Mouse (Mus musculus): ENCODE measurements at regions not wholly inside any gene's neighbourhood (a gene's known extent, or its start where the extent isn't known, plus 50 kb on each side); places are given as distances from the start of the nearest gene placed in this dataset.

GRCm38 (mm10) chr8:107642241-107642640 is 54.0 kb upstream of the Psmd7 start:
- Histone ChIP-seq H3K9ac (no peak overlapping the region), H3K4me2 (no peak overlapping the region), H3K4me1 (no peaks in the 10 kb centered on the region), H3K9me3 (no peaks in the 10 kb centered on the region), H3K27me3 (no peaks in the 10 kb centered on the region), H3K4me3 (replicated peaks) (no peak overlapping the region), H3K27ac (no peak overlapping the region), H3K36me3 (replicated peaks) (no peaks in the 10 kb centered on the region)
- 87% methylated on average over 8 of the region's 8 CpGs for WGBS
- no peak for ATAC-seq (ENCODE audit: low FRiP score)

GRCm38 (mm10) chr8:107647936-107648335 is 59.7 kb upstream of the Psmd7 start:
- H3K4me2 ChIP-seq: no peak overlapping the region
- H3K36me3 ChIP-seq (replicated peaks): no peaks in the 10 kb centered on the region
- H3K4me3 ChIP-seq (replicated peaks): no peak overlapping the region
- no peak overlapping the region for H3K27ac ChIP-seq
- 87% methylated on average over 8 of the region's 8 CpGs for WGBS
- H3K27me3 ChIP-seq: no peaks in the 10 kb centered on the region
- no peaks in the 10 kb centered on the region for H3K4me1 ChIP-seq
- no peak for ATAC-seq (ENCODE audit: low FRiP score)
- H3K9ac ChIP-seq: no peak overlapping the region
- no peaks in the 10 kb centered on the region for H3K9me3 ChIP-seq

- no peak overlapping the region for H3K27ac ChIP-seq
- H3K9ac ChIP-seq: no peak overlapping the region
- no peak overlapping the region for H3K4me3 ChIP-seq (replicated peaks)
- WGBS: 93% methylated on average over 9 of the region's 9 CpGs
- no peaks in the 10 kb centered on the region for H3K9me3 ChIP-seq
- no peaks in the 10 kb centered on the region for H3K27me3 ChIP-seq
- no peaks in the 10 kb centered on the region for H3K36me3 ChIP-seq (replicated peaks)
- no peak for ATAC-seq (ENCODE audit: low FRiP score)
- H3K4me1 ChIP-seq: no peaks in the 10 kb centered on the region
- H3K4me2 ChIP-seq: no peak overlapping the region
These were observed 62.0 kb upstream of the Psmd7 start for GRCm38 (mm10) chr8:107650306-107650705.

GRCm38 (mm10) chr8:107651424-107651823 is 63.2 kb upstream of the Psmd7 start:
- H3K4me2 ChIP-seq: no peak overlapping the region
- H3K9me3 ChIP-seq: no peaks in the 10 kb centered on the region
- no peaks in the 10 kb centered on the region for H3K36me3 ChIP-seq (replicated peaks)
- no peak overlapping the region for H3K27ac ChIP-seq
- ATAC-seq (ENCODE audit: low FRiP score): no peak
- no peaks in the 10 kb centered on the region for H3K4me1 ChIP-seq
- no peak overlapping the region for H3K4me3 ChIP-seq (replicated peaks)
- no peaks in the 10 kb centered on the region for H3K27me3 ChIP-seq
- no peak overlapping the region for H3K9ac ChIP-seq
- WGBS: 86% methylated on average over 11 of the region's 11 CpGs

- Histone ChIP-seq H3K27ac (no peak overlapping the region), H3K36me3 (replicated peaks) (no peaks in the 10 kb centered on the region), H3K4me1 (no peaks in the 10 kb centered on the region), H3K4me3 (replicated peaks) (no peak overlapping the region), H3K4me2 (no peak overlapping the region), H3K9me3 (no peaks in the 10 kb centered on the region), H3K27me3 (no peaks in the 10 kb centered on the region), H3K9ac (no peak overlapping the region)
- 85% methylated on average over 8 of the region's 8 CpGs for WGBS
- no peak for ATAC-seq (ENCODE audit: low FRiP score)
These were observed 64.0 kb upstream of the Psmd7 start for GRCm38 (mm10) chr8:107652226-107652625.

GRCm38 (mm10) chr8:107653711-107654110 is 65.4 kb upstream of the Psmd7 start:
- 97% methylated on average over 10 of the region's 10 CpGs for WGBS
- no peaks in the 10 kb centered on the region for H3K9me3 ChIP-seq
- H3K36me3 ChIP-seq (replicated peaks): no peaks in the 10 kb centered on the region
- H3K4me1 ChIP-seq: no peaks in the 10 kb centered on the region
- H3K4me3 ChIP-seq (replicated peaks): no peak overlapping the region
- H3K27me3 ChIP-seq: no peaks in the 10 kb centered on the region
- no peak overlapping the region for H3K9ac ChIP-seq
- no peak overlapping the region for H3K4me2 ChIP-seq
- ATAC-seq (ENCODE audit: low FRiP score): no peak
- no peak overlapping the region for H3K27ac ChIP-seq

- WGBS: 77% methylated on average over 5 of the region's 5 CpGs
- Histone ChIP-seq H3K36me3 (replicated peaks) (no peaks in the 10 kb centered on the region), H3K9ac (no peak overlapping the region), H3K27me3 (no peaks in the 10 kb centered on the region), H3K4me2 (no peak overlapping the region), H3K9me3 (no peaks in the 10 kb centered on the region), H3K4me1 (no peaks in the 10 kb centered on the region), H3K4me3 (replicated peaks) (no peak overlapping the region), H3K27ac (no peak overlapping the region)
- ATAC-seq (ENCODE audit: low FRiP score): no peak
These were observed 68.4 kb upstream of the Psmd7 start for GRCm38 (mm10) chr8:107656622-107657021.

GRCm38 (mm10) chr8:107657741-107658140 is 69.5 kb upstream of the Psmd7 start:
- ATAC-seq (ENCODE audit: low FRiP score): no peak
- WGBS: 89% methylated on average over 4 of the region's 4 CpGs
- Histone ChIP-seq H3K9ac (no peak overlapping the region), H3K36me3 (replicated peaks) (no peaks in the 10 kb centered on the region), H3K4me1 (no peaks in the 10 kb centered on the region), H3K4me3 (replicated peaks) (no peak overlapping the region), H3K27me3 (no peaks in the 10 kb centered on the region), H3K9me3 (no peaks in the 10 kb centered on the region), H3K27ac (no peak overlapping the region), H3K4me2 (no peak overlapping the region)

- ATAC-seq (ENCODE audit: low FRiP score): no peak
- Histone ChIP-seq H3K4me2 (no peak overlapping the region), H3K27me3 (no peaks in the 10 kb centered on the region), H3K36me3 (replicated peaks) (no peaks in the 10 kb centered on the region), H3K27ac (no peak overlapping the region), H3K9ac (no peak overlapping the region), H3K9me3 (no peaks in the 10 kb centered on the region), H3K4me1 (no peaks in the 10 kb centered on the region), H3K4me3 (replicated peaks) (no peak overlapping the region)
- 92% methylated on average over 6 of the region's 6 CpGs for whole genome bisulfite sequencing
These were observed 70.1 kb upstream of the Psmd7 start for GRCm38 (mm10) chr8:107658386-107658785.

- no peak overlapping the region for H3K4me3 ChIP-seq (replicated peaks)
- H3K9me3 ChIP-seq: no peaks in the 10 kb centered on the region
- H3K4me2 ChIP-seq: no peak overlapping the region
- no peak for ATAC-seq (ENCODE audit: low FRiP score)
- no peaks in the 10 kb centered on the region for H3K27me3 ChIP-seq
- no peak overlapping the region for H3K9ac ChIP-seq
- H3K27ac ChIP-seq: no peak overlapping the region
- no peaks in the 10 kb centered on the region for H3K4me1 ChIP-seq
- H3K36me3 ChIP-seq (replicated peaks): no peaks in the 10 kb centered on the region
- WGBS: 91% methylated on average over 6 of the region's 6 CpGs
These were observed 72.4 kb upstream of the Psmd7 start for GRCm38 (mm10) chr8:107660624-107661023.

- H3K27ac ChIP-seq: no peak overlapping the region
- ATAC-seq (ENCODE audit: low FRiP score): no peak
- H3K4me1 ChIP-seq: peaks cover 3% of the 10 kb centered on the region; the same call in 1 of the 2 replicates
- no peak overlapping the region for H3K9ac ChIP-seq
- WGBS: 82% methylated on average over 5 of the region's 5 CpGs
- H3K4me2 ChIP-seq: no peak overlapping the region
- no peaks in the 10 kb centered on the region for H3K27me3 ChIP-seq
- no peaks in the 10 kb centered on the region for H3K36me3 ChIP-seq (replicated peaks)
- H3K4me3 ChIP-seq (replicated peaks): no peak overlapping the region
- no peaks in the 10 kb centered on the region for H3K9me3 ChIP-seq
These were observed 81.3 kb upstream of the Psmd7 start for GRCm38 (mm10) chr8:107669608-107670007.

- 53% methylated on average over 8 of the region's 8 CpGs for WGBS
- Histone ChIP-seq H3K9me3 (no peaks in the 10 kb centered on the region), H3K4me2 (no peak overlapping the region), H3K9ac (no peak overlapping the region), H3K27ac (no peak overlapping the region), H3K4me1 (peaks cover 3% of the 10 kb centered on the region; the same call in 1 of the 2 replicates), H3K27me3 (no peaks in the 10 kb centered on the region), H3K4me3 (replicated peaks) (no peak overlapping the region), H3K36me3 (replicated peaks) (no peaks in the 10 kb centered on the region)
- ATAC-seq (ENCODE audit: low FRiP score): peak; percentile 36; the same call in 1 of the 2 replicates
These were observed 83.2 kb upstream of the Psmd7 start for GRCm38 (mm10) chr8:107671471-107671870.

- ATAC-seq (ENCODE audit: low FRiP score): no peak
- Histone ChIP-seq H3K4me1 (peaks cover 3% of the 10 kb centered on the region; the same call in 1 of the 2 replicates), H3K4me3 (replicated peaks) (no peak overlapping the region), H3K9me3 (no peaks in the 10 kb centered on the region), H3K27me3 (no peaks in the 10 kb centered on the region), H3K36me3 (replicated peaks) (no peaks in the 10 kb centered on the region), H3K27ac (no peak overlapping the region), H3K4me2 (no peak overlapping the region), H3K9ac (no peak overlapping the region)
- 95% methylated on average over 6 of the region's 6 CpGs for WGBS
These were observed 84.4 kb upstream of the Psmd7 start for GRCm38 (mm10) chr8:107672691-107673090.

GRCm38 (mm10) chr8:107682066-107682465 is 93.8 kb upstream of the Psmd7 start:
- no peak overlapping the region for H3K4me2 ChIP-seq
- H3K9ac ChIP-seq: no peak overlapping the region
- no peak for ATAC-seq (ENCODE audit: low FRiP score)
- H3K4me1 ChIP-seq: no peaks in the 10 kb centered on the region
- H3K27ac ChIP-seq: no peak overlapping the region
- no peaks in the 10 kb centered on the region for H3K27me3 ChIP-seq
- no peaks in the 10 kb centered on the region for H3K36me3 ChIP-seq (replicated peaks)
- 93% methylated on average over 11 of the region's 11 CpGs for WGBS
- no peaks in the 10 kb centered on the region for H3K9me3 ChIP-seq
- H3K4me3 ChIP-seq (replicated peaks): no peak overlapping the region

All from forebrain, embryonic 12.5 days (tissue).